Mouse (Mus musculus): ENCODE measurements at regions not wholly inside any gene's neighbourhood (a gene's known extent, or its start where the extent isn't known, plus 50 kb on each side); places are given as distances from the start of the nearest gene placed in this dataset.

DNA sequence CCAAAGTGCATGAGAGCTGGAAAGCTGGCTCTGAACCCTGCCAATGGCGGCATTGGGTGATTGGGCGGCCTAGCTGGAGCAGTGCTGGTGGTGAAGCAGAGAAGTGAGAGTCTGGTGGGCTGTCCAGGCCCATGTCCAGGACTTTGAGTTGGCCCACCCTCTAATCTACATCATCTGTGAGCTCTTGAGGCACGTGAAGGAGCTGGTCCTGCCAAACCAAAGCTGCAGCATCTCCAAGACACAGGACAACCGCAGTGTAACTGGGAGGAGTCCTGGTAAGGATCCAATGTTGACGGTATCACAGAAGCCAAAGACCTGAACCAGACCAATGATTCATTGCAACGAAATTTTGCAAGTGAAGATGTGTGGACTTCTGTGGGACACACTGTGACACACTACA lies 231.4 kb upstream of the Gm6657 start:
- DNase-seq (ENCODE audit: low spot score in 2 of 2), result no peak

DNA sequence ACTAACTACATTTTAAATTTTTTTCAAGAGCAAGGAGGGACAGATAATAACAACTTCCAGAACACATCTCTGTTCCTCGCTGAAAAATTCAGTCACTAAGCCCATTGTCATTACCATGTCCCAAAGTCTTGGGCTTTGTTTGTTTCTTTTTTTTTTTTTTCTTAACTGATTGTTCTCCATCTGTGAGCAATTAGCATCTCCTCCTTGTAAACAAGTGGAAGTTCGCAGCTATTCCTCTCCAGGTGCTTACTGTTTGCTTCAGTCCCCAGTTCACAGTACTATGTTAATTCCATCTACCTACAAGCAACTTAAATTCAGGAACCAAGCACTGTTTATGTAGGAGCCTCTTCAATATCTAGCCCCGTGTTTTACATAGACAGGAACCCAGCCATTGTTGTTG lies 225.5 kb upstream of the Gm6657 start:
- DNase-seq (ENCODE audit: low spot score in 2 of 2), result no peak

DNA sequence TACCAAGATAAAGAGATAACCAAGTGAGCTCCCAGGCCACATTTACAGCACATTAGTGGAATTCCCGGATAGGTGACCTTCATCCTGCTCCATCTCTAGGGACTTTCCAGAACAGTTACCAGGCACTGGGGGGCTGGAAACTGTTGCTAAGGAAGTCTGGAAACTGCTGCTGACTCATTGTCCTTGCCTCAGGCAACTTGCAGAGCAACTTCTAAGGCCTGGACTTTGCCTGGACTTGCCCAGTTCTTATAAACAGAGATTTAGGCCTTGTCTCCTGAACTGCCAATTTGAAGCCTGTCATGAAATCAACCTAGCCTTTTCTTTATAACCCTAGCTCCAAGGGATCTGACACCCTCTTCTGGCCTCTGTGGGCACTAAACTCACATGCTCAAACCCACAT lies 224.0 kb upstream of the Gm6657 start:
- no peak for DNase-seq (ENCODE audit: low spot score in 2 of 2)

DNA sequence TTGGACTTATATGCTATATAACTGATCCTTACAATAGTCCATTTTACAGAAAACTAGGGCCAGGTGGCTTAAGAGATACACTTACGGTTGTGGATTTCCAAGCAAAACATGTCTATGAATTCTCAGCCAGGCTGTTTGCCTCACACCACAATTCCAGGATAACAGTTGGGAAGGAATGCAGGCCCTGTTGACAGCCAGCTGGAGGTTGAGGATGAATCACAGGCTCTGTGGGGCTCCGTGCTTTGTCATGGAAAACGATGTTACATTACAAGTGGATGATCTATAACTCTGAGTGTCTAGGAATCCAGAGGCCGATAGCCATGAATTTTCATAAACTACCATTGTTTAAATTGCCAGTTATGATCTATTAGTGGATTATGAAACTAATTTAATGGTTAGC lies 221.9 kb upstream of the Gm6657 start:
- DNase-seq (ENCODE audit: low spot score in 2 of 2), result no peak

GRCm38 (mm10) chr12:77976952-77977351 lies 217.1 kb upstream of the Gm6657 start:
- no peak for DNase-seq (ENCODE audit: low spot score in 2 of 2)

- DNase-seq (ENCODE audit: low spot score in 2 of 2), result no peak
Observed at GRCm38 (mm10) chr12:77986738-77987137, 207.3 kb upstream of the Gm6657 start.

- DNase-seq (ENCODE audit: low spot score in 2 of 2), result no peak
Observed at GRCm38 (mm10) chr12:77989766-77990165, 204.3 kb upstream of the Gm6657 start.

- peak; percentile 55 to 61 for DNase-seq (ENCODE audit: low spot score in 2 of 2)
Observed at GRCm38 (mm10) chr12:77991627-77992026, 202.4 kb upstream of the Gm6657 start.

DNA sequence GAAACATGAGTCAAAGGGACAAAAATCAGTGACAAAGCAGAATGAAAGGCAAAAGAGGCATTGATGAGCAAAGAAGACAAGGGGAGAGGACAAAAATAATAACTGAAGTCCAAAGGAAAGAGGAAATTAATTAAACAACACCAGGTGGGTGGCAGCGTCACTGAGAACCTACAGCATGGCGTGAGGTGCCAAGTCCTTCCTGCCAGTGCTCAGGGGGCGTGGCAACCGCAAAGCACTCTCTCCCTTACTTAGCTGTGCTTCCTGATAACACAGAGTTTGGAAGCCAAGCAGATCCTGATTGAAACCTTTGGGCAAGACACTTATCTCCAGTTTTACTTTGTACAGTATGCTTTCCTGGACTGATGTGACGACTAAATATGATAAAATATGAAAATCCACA lies 199.9 kb upstream of the Gm6657 start:
- DNase-seq (ENCODE audit: low spot score in 2 of 2), result no peak

- DNase-seq (ENCODE audit: low spot score in 2 of 2), result no peak
Observed at GRCm38 (mm10) chr12:77997916-77998315, 196.1 kb upstream of the Gm6657 start.

GRCm38 (mm10) chr12:78000401-78000800 lies 193.6 kb upstream of the Gm6657 start:
- no peak for DNase-seq (ENCODE audit: low spot score in 2 of 2)

DNA sequence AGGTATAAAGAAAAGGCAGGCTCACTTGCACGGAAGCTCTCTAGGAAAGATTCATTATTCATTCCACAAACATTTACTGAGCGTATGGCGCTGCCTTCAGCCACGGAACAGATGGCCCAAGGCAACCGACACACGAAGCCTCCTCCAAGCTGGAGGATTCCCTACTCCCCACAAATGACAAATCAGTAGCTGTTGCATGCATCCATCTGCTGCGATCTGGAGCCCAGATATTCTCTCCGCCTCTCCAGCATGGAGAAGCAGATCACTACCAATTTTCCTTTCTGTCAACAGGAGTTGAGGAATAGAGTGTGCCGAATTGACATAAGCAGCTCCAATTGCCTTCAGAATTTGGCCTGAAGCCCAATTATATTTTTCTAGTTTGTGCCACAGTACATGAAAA lies 192.2 kb upstream of the Gm6657 start:
- DNase-seq (ENCODE audit: low spot score in 2 of 2), result peak; percentile 84 to 93

DNA sequence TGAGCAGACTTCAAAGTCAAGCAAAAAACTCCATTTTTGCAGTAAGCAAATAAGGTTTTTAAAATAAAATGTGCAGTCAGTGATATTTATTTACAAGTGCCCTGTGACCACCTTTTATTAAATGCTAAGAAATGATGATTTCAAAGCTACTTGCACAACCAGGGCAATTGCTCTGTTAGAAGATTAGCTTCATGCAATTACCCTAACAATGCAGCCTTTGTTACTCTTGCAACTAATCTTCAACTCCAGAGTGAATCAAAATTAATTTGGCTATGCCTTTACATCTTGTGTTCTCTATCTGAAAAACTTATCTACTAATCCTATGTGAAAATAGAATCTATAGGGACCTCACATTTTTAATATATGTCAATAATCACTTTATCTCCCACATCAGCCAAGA lies 160.3 kb upstream of the Gm6657 start:
- no peak for DNase-seq (ENCODE audit: low spot score in 2 of 2)

DNA sequence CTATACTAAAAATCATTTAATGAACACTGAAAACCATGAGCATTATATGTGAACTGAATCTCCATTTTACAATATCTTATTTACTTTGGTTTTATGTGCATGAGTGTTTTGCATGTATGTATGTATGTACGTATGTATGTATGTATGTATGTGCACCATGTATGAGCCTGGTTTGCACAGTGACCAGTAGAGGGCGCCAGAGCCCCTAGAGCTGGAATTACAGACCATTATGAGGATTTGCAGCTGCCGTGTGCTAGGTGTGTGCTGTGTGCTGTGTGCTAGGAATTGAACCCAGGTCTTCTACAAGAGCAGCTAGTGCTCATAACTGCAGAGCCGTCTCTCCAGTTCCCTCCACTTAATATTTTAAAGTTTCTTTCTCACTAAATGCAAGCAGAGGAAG lies 147.5 kb upstream of the Gm6657 start:
- no peak for DNase-seq (ENCODE audit: low spot score in 2 of 2)

- DNase-seq (ENCODE audit: low spot score in 2 of 2), result peak; percentile 58 to 69
Observed at GRCm38 (mm10) chr12:78055956-78056355, 138.1 kb upstream of the Gm6657 start.

DNA sequence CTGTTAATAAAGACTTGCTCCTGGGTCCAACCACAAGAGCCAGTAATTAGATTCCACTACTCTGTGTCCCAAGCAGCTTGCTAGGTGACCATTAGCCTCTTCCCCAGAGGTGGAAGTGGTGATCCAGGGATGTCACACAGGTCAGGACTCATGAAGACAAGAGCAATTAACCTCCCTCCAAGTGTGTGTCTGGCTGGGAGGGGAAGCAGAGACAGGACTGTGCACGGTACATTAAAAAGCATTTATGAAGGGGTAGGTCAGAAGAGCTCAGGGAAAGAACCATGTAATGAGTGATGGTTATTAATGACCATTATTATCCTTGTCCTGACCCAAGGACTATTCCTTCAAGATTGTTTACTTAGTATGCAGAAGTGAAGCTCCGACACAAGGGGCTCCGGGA lies 136.9 kb upstream of the Gm6657 start:
- no peak for DNase-seq (ENCODE audit: low spot score in 2 of 2)

GRCm38 (mm10) chr12:78059965-78060364 lies 134.1 kb upstream of the Gm6657 start:
- DNase-seq (ENCODE audit: low spot score in 2 of 2), result no peak

- no peak for DNase-seq (ENCODE audit: low spot score in 2 of 2)
Observed at GRCm38 (mm10) chr12:78066024-78066423, 128.0 kb upstream of the Gm6657 start.

DNA sequence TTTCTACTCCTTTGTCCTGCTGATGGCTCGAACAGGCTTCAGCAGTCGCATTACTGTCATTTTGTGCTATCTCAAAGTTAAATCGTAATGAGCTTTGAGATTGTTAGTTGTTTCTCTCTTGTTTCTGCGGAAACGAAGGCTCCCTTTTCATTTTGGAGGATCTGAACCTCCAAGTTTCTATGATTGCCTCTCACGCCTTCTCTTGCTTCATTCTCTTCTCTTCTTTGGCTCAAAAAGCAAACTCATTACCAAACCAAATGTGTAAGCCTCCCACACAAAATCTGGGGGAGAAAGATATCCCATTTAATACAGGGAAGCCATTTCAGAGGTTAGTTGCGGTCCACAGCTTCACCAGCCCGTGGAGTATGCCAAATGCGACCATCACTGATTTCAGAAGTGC lies 121.1 kb upstream of the Gm6657 start:
- peak in 1 of 2 experiments; percentile 15 for DNase-seq (ENCODE audit: low spot score in 2 of 2)

- DNase-seq (ENCODE audit: low spot score in 2 of 2), result peak in 1 of 2 experiments; percentile 6
Observed at GRCm38 (mm10) chr12:78074290-78074802, 119.7 kb upstream of the Gm6657 start.

- DNase-seq (ENCODE audit: low spot score in 2 of 2), result peak in 1 of 2 experiments; percentile 13
Observed at GRCm38 (mm10) chr12:78077285-78077684, 116.8 kb upstream of the Gm6657 start.

- DNase-seq (ENCODE audit: low spot score in 2 of 2), result no peak
Observed at GRCm38 (mm10) chr12:78082163-78082562, 111.9 kb upstream of the Gm6657 start.

- DNase-seq (ENCODE audit: low spot score in 2 of 2), result no peak
Observed at GRCm38 (mm10) chr12:78086016-78086415, 108.0 kb upstream of the Gm6657 start.

- DNase-seq (ENCODE audit: low spot score in 2 of 2), result no peak
Observed at GRCm38 (mm10) chr12:78087921-78088320, 106.1 kb upstream of the Gm6657 start.

DNA sequence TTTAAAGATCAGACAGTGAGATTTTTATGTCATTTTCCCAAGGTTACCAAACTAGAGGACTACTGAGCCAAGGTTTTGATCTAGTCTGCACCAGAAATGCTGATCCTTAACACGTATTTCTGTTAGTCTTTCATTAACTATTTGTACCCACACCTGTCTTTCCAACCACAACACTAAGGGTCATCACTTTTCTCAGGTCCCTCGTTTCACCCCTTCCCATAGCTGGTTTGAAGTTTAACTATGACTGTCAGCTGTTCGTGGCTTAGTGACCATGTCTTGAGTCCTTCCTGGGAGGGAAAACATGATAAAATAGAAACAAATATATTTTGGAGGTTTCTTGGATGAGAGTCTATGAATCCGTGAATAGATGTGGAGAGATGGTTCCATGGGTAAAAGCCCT lies 99.6 kb upstream of the Gm6657 start:
- DNase-seq (ENCODE audit: low spot score in 2 of 2), result no peak
